Mouse (Mus musculus) liver, adult 2 months (tissue): ENCODE results near the gene Sh3rf1. TPM values are rescaled to one million over a fixed set of nuclear protein-coding genes. Genes with fewer than 3 reads are reported as not detected.

Source experiments
- DNase-seq: peaks from one replicate; pipeline ENCODE4 v3.0.0-alpha.2; 2011; ENCODE audit warnings: low read depth, low spot score; ENCODE audit errors: extremely low read depth
- H3K27ac ChIP-seq: fragments of 200-500 bp; replicated peaks from 2 replicates; pipeline ENCODE4 v1.5.1; 2012; ENCODE audit warnings: low read depth, mild to moderate bottlenecking, control low read depth, inconsistent platforms, low read length; ENCODE audit not compliant: insufficient read depth
- H3K27me3 ChIP-seq: fragments of 200-500 bp; 2 replicates; pipeline ENCODE4 v1.6.1; 2012; ENCODE audit warnings: mild to moderate bottlenecking, moderate library complexity, low read length, inconsistent platforms; ENCODE audit not compliant: control insufficient read depth, insufficient read depth
- H3K36me3 ChIP-seq: fragments of 200-500 bp; 2 replicates; pipeline ENCODE4 v1.6.1; 2012; ENCODE audit warnings: low read length, inconsistent platforms; ENCODE audit not compliant: control insufficient read depth, insufficient read depth
- H3K4me1 ChIP-seq: fragments of 200-500 bp; 2 replicates; pipeline ENCODE4 v1.6.1; 2011; ENCODE audit warnings: low read length; ENCODE audit not compliant: control insufficient read depth, insufficient read depth
- H3K4me3 ChIP-seq: fragments of 200-500 bp; 2 replicates; pipeline ENCODE4 v1.5.1; 2011; ENCODE audit warnings: low read depth, mild to moderate bottlenecking, control low read depth, low read length, moderate library complexity; ENCODE audit not compliant: insufficient read depth
- H3K79me2 ChIP-seq: fragments of 200-500 bp; 2 replicates; pipeline ENCODE4 v1.6.1; 2012; ENCODE audit warnings: inconsistent platforms, mild to moderate bottlenecking, low read length, moderate library complexity; ENCODE audit not compliant: control insufficient read depth, insufficient read depth
- H3K9ac ChIP-seq: fragments of 200-500 bp; 2 replicates; pipeline ENCODE4 v1.6.1; 2012; ENCODE audit warnings: low read depth, mild to moderate bottlenecking, control low read depth, inconsistent platforms, low read length
- CTCF ChIP-seq: fragments of 200-500 bp; IDR thresholded peaks from 2 replicates; pipeline ENCODE4 v1.5.1; 2011; ENCODE audit warnings: low read depth, low read length, control low read depth
- POLR2A ChIP-seq: fragments of 200-500 bp; IDR thresholded peaks from 2 replicates; pipeline ENCODE4 v1.6.1; 2011; ENCODE audit warnings: low read length, control low read depth; ENCODE audit not compliant: insufficient read depth; ENCODE audit errors: extremely low read depth
- WGBS: fragments of 180-500 bp; shearing (Covaris S2); methylation state at CpG from one replicate; pipeline ENCODE4 v1.1.7; 2018; 5-methylcytosine and 5-hydroxymethylcytosine counted together
- polyA plus RNA-seq: library from polyadenylated mRNA; depleted of rRNA; stranded (reverse); fragments of >200 nt; gene quantifications from 2 replicates; pipeline ENCODE4 v1.2.3, GENCODE M21; 2012
- total RNA-seq: library from RNA; depleted of rRNA; stranded (reverse); fragments of >200 nt; gene quantifications from 2 replicates; pipeline ENCODE4 v1.2.3, GENCODE M21; 2014

The Sh3rf1 gene
- total and polyA plus RNA-seq, 2 experiments = 1.6 to 1.8 TPM

DNA sequence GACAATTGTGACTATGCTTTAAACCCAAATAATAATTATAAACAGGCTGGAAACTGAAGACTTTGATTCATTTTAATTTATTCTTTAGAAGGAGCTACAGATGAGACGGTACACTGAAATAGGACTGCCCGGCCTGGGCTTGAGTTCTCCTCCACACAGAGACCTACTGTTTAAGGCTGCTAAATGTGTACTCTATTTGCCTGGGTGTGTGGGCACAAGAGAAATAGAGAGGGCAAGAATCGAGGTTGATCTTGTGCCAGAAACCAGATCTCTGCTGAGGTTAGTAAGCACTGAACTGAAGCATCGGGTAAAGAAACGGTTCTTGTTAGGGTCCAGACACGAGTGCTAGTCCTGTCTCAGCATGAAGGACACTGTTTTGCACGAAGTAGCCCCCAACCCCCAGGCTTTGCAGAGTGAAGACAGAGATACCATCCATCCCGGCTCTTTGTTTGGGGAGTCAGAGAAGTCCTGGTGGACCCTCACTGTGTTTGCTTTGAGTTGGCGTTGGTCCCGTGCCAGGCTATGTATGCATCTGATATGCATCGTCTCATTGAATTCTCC, 64.4 kb downstream of the Sh3rf1 start:
- no peak overlapping the region for H3K27ac ChIP-seq
- no peak for DNase-seq
- TF ChIP-seq POLR2A (no peak), CTCF (no peak)
- no peaks in the 10 kb centered on the region for H3K27me3 ChIP-seq
- no peak overlapping the region for H3K4me3 ChIP-seq
- 69% methylated on average over 11 of the region's 11 CpGs for WGBS
- H3K36me3 ChIP-seq = no peaks in the 10 kb centered on the region
- 0 out of 2 replicates have a peak, but pooled peaks cover 3% of the 10 kb centered on the region for H3K4me1 ChIP-seq
- H3K9ac ChIP-seq = no peak overlapping the region
- no peaks in the 10 kb centered on the region for H3K79me2 ChIP-seq

DNA sequence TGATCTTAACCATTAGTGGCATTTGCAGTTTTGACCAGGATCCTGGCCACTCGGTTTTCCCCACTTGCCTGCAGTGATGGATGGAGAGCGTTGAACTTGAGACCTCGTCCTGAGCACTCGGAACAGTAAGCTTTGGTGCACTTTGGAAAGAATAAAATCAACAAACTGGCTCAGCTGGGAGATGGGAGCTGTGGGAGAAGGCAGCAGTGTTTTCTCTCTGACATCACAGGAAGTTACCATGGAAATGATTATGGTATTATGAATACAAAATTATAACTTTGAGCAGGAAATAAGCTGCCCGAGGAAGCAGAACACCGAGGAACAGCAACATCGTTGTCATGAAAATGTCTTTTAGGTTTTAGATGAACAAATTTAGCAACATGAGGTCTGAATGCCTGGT, 65.0 kb downstream of the Sh3rf1 start:
- H3K9ac ChIP-seq = no peak overlapping the region
- no peak overlapping the region for H3K4me3 ChIP-seq
- H3K36me3 ChIP-seq = no peaks in the 10 kb centered on the region
- DNase-seq = no peak
- no peak overlapping the region for H3K27ac ChIP-seq
- H3K4me1 ChIP-seq = 0 out of 2 replicates have a peak, but pooled peaks cover 3% of the 10 kb centered on the region
- H3K27me3 ChIP-seq = no peaks in the 10 kb centered on the region
- TF ChIP-seq CTCF (no peak), POLR2A (no peak)
- H3K79me2 ChIP-seq = no peaks in the 10 kb centered on the region
- 42% methylated on average over 7 of the region's 7 CpGs for WGBS

DNA sequence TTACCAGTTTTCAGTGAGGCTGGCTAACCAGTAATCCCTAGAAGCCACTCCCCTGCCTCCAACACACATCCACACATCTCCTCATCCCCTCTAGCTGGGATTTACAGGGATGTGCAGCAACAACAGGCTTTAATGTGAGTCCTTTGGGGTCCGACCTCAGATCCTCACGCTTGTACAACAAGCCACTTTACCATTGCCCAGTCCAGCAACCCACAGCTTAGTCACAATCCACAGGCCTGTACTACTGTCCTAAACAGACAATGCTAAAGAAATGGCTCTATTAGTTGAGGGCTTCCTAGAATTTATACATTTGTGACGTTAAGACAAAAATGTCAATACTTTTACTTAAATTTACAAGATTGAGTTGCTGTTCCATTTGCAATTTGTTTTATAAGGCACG, 71.4 kb downstream of the Sh3rf1 start:
- Histone ChIP-seq H3K27ac (no peak overlapping the region), H3K36me3 (no peaks in the 10 kb centered on the region), H3K4me1 (no peaks in the 10 kb centered on the region), H3K27me3 (no peaks in the 10 kb centered on the region), H3K4me3 (no peak overlapping the region), H3K79me2 (no peaks in the 10 kb centered on the region; the same call in 1 of the 2 replicates), H3K9ac (no peak overlapping the region)
- DNase-seq = no peak
- WGBS = 95% methylated on average over 4 of the region's 4 CpGs
- TF ChIP-seq CTCF (no peak), POLR2A (no peak)

DNA sequence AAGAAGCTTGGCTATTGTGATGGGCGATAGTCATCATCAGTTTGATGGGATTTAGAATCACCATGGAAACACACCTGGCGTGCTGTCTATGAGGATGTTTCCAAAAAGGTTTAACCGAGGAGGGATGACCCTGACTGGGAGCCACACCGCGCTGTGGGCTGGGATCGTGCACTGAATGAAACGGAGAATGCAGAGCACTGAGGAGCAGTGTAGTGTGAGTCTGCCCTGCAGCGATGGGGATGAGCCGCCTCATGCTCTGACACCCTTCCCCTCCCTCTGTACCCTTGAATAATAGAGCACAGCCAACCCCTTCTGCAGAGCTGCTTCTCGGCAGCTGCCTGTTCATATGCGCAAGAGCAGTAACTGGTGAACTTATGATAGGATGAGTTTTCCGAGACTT, 71.8 kb downstream of the Sh3rf1 start:
- no peak for DNase-seq
- no peaks in the 10 kb centered on the region for H3K27me3 ChIP-seq
- H3K27ac ChIP-seq = no peak overlapping the region
- no peaks in the 10 kb centered on the region for H3K4me1 ChIP-seq
- H3K79me2 ChIP-seq = no peaks in the 10 kb centered on the region; the same call in 1 of the 2 replicates
- no peaks in the 10 kb centered on the region for H3K36me3 ChIP-seq
- H3K9ac ChIP-seq = no peak overlapping the region
- no peak for TF ChIP-seq POLR2A
- TF ChIP-seq CTCF = no peak
- no peak overlapping the region for H3K4me3 ChIP-seq
- WGBS = 89% methylated on average over 12 of the region's 12 CpGs

DNA sequence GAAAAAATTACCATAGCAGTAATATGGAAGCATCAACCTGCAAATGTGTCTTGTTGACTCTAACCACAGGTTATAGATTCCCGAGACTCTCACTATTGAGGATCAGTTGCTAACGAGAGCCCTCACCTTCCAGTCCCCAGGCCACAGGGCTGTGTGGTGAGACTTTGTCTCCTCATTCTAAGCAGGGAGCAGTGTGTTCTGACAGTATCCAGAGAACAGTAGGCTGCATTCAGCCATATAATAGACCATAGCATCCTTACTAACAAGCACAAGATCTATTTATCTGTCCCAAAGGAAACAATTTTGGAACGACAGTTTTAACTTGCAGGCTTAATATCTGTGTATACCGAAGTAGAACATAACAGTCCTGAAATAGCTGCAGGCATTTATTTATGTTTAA, 75.2 kb downstream of the Sh3rf1 start:
- no peak for DNase-seq
- H3K27ac ChIP-seq = no peak overlapping the region
- H3K79me2 ChIP-seq = no peaks in the 10 kb centered on the region; the same call in 1 of the 2 replicates
- no peak overlapping the region for H3K9ac ChIP-seq
- no peaks in the 10 kb centered on the region for H3K4me1 ChIP-seq
- 86% methylated on average over 4 of the region's 4 CpGs for WGBS
- H3K4me3 ChIP-seq = no peak overlapping the region
- TF ChIP-seq POLR2A (no peak), CTCF (no peak)
- H3K36me3 ChIP-seq = no peaks in the 10 kb centered on the region
- no peaks in the 10 kb centered on the region for H3K27me3 ChIP-seq

DNA sequence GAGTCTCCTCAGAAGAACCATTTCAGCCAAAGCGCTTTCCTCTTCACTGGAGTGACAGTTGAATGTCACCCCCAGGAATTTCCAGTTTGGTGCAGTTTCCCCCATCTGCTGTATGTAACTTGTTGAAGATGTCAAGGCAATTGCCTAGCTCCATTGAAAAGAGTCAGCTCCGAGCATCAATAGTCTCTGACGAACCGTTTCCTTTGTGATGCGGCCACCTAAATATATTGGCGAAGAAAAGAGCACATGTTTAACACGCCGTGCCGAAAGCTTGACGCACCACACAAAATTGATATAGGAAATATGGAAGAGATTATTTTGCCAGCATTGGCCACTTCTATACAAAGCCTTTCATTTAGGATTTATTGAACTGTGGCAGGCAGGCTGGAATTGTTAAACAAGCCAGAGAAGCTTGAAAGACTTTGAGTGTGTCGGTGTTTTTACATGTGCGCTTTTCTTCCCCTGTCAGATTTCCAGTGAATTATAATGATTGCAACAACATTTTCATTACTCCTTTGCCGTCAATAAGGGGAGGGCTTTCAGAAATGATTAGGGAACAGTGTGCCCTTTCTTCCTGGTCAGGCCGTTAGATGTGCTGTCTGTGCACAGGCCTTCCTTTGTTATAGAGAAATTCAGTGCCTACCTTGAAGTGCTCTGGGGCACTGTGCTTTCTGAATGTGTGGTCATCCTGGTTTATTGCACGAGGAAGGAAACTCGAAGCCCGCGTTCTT, 77.8 kb downstream of the Sh3rf1 start:
- 95% methylated on average over 18 of the region's 18 CpGs for WGBS
- Histone ChIP-seq H3K36me3 (no peaks in the 10 kb centered on the region), H3K27me3 (no peaks in the 10 kb centered on the region), H3K79me2 (no peaks in the 10 kb centered on the region; the same call in 1 of the 2 replicates), H3K27ac (no peak overlapping the region), H3K4me1 (no peaks in the 10 kb centered on the region), H3K4me3 (no peak overlapping the region), H3K9ac (no peak overlapping the region)
- DNase-seq = no peak
- TF ChIP-seq CTCF (no peak), POLR2A (no peak)
